Mouse (Mus musculus) adrenal gland, postnatal 25 days (tissue): ENCODE data around the gene Gm45713. TPM values are rescaled to one million over a fixed set of nuclear protein-coding genes. Genes with fewer than 3 reads are reported as not detected.
"Not testable (repeated sequence)": the region's sequence is repeated elsewhere in the genome, so short reads cannot be mapped to it uniquely, and the experiment has no call there.

Experiments used
- DNase-seq: peaks from one replicate; pipeline ENCODE4 v3.0.0; 2021; ENCODE audit warnings: mixed read lengths
- total RNA-seq: library from RNA; stranded (reverse); gene quantifications from 2 replicates; pipeline ENCODE4 v1.2.3, GENCODE M21; 2021

Gm45713 gene
- total RNA-seq, 1 experiment from 2014 or later: not detected

DNA sequence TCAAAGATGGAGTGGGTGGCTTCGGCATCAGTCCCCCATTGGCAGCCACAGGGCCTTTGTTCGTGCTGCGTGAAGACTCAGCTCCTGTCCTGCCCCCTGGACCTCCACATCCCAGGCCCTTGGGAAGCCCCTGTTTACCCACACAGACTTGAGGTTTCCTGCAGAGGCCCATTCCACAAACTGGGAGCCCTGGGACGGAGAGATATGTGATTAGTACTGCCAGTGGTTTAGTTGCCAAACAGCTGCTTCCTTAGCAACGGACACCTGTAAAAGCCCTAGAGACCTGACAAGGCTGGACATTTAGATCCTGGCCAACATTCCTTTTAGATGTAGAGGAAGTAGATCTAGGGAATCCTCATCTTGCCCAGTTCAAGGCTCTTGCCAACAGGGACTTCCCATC is 5.9 kb upstream of the Gm45713 start:
- no peak for DNase-seq

GRCm38 (mm10) chr7:45141319-45141718 is 5.3 kb upstream of the Gm45713 start:
- no peak for DNase-seq

- peak; percentile 47 for DNase-seq
Observed at GRCm38 (mm10) chr7:45139904-45140723, 4.1 kb upstream of the Gm45713 start.

GRCm38 (mm10) chr7:45138403-45138802 is 2.4 kb upstream of the Gm45713 start:
- DNase-seq: no peak

GRCm38 (mm10) chr7:45137171-45138006 is 1.4 kb upstream of the Gm45713 start:
- DNase-seq: no peak

GRCm38 (mm10) chr7:45135370-45135769 is 661 bp downstream of the Gm45713 start:
- DNase-seq: no peak

DNA sequence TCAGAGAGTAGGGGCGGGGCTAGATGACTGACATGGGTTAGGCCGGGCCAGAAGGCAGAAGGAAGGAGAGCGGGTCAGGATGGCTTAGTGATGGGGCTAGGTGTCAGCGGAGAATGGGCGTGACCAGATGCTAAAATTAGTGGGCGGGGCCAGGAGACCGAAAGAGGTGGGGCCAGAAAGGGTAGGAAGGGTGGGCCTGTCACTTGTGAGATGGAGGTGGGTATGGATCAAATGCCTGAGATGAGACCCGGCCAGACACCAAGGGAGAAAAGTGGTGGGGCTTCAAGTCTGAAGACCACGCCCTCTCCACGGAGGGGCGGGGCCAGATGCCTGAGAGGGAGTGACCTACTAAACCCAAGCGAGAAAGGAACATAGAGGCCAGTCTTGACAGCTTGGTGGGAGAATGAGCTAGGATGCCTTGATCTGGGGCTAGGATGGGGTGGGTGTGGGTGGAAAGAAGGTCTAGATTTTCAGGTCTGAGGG is 1.4 kb downstream of the Gm45713 start:
- no peak for DNase-seq

GRCm38 (mm10) chr7:45133446-45134159 is 2.4 kb downstream of the Gm45713 start:
- no peak for DNase-seq

DNA sequence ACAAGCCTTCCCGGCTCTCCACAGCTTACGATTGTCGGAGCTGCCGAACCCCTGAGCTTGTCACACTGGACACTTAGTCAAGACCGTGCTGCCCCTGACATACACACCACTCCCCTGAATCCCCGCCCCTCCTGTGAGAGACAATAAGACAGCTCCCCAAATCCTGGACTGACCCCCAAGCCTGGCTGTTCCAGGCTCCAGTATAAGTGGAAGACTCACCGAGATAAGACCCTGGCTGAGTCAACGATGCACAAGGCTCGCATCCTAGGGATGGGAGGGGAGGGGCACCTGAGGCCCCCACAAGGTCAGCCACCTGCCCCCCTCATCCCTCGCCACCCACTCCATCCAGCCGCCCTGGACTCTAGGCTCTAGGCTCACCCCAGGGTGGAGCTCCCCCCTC is 4.2 kb downstream of the Gm45713 start:
- DNase-seq: no peak

DNA sequence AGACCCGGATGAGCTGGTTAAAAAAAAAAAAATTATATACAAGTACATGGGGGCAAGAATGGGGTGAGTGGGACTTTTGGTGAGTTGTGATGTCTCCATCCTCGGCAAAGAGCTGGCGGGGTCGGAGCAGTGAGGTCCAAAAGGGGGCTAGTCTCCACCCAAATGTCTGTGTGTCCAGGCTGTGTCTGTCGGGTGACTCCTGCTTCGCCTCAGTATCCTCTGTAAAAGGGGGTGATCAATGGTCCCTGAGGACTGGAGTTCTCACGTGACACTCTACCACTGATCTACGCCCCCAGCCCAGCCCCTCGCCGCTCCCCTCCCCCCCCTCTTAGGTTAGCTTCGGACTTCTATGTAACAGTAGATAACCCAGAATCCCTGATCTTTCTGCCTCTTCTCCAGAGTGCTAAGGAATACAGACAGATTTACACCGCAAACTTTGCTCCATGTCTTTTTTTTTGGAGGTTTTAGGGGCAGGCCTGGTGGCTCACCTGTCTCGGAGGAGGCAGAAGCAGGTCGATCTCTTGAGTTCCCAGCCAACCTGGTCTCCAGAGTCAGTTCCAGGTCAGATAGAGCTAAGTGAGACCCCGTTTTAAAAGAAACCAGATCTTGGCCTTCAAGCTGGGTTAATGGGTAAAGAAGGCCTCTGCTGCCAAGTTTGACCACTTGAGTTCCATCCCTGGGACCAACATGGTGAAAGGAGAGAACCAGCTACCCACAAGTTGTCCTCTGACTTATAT is 6.1 kb downstream of the Gm45713 start:
- DNase-seq: no peak

- no peak for DNase-seq
Observed at GRCm38 (mm10) chr7:45129318-45129717, 6.7 kb downstream of the Gm45713 start.

DNA sequence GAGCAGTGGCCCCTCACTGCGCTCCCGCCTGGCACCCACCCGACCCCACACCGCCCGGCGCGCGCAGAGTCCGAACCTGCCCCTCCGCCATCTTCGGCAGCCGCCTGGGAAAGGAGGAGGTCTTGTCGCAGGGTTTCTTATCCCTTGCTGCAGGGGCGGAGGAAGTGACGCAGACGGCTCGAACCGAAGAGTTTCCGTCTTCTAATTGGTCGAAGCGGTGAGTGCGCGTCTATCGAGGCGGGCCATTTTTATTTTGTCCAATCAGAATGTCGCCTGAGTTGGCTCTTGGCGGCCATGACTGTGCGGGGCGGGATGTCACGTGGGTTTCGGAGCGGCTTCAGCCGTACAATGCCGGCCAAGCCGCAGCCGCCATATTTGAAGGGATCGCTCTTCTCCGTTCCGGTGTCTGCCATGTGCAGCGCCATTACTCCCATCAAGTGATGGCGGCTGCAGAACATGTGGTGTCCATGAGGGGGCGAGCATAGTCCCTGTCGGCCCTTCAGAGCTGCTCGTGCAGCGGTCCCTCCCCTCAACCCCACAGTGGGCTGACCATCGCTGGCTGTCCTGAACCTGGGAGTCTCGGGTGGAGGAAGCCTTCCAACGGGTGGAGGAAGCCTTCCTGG is 7.3 kb downstream of the Gm45713 start, which contains the start of gene Rpl13a:
Rpl13a (minus strand) TSS at position 138 of the 623 bp plus-strand sequence.
- DNase-seq: peak; percentile 94

- no peak for DNase-seq
Observed at GRCm38 (mm10) chr7:45127700-45128224, 8.3 kb downstream of the Gm45713 start.

DNA sequence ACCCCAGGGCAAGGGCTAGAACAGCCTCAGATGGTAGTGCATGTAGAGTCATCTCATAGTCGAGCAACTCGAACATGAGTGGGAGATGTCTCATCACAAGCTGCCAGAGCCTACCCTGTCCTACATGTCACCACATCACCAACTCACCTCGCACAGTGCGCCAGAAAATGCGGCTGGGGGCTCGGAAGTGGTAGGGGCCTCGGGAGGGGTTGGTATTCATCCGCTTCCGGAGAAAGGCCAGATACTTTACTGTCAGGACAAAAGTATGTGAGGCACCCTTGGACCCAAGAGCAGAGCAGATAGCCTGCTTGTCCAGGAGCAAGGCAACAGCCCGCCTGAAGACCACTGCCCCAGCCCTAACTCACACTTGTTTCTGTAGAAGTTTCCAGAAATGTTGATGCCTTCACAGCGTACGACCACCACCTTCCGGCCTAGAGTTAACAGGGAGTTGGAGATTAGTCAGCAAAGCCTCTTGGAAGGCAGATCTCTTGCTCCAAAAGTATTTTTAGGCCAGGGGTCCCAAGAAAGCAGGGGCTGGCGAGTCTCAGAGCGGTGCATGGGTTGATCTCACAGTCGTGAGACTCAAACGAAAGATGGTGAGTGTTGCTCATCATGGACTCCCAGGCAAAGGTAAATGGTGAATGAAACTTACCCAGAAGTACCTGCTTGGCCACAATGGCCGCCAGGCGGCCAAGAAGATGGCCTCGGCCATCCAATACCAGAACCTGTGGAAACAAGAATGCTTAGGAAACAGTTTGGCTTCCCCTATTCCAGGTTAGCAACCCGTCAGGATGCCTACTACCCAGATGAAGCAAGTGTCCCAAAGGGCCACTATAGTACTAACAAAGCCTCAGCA is 9.0 kb downstream of the Gm45713 start:
- DNase-seq: no peak

- DNase-seq: no peak
Observed at GRCm38 (mm10) chr7:45126147-45126843, 9.7 kb downstream of the Gm45713 start.

DNA sequence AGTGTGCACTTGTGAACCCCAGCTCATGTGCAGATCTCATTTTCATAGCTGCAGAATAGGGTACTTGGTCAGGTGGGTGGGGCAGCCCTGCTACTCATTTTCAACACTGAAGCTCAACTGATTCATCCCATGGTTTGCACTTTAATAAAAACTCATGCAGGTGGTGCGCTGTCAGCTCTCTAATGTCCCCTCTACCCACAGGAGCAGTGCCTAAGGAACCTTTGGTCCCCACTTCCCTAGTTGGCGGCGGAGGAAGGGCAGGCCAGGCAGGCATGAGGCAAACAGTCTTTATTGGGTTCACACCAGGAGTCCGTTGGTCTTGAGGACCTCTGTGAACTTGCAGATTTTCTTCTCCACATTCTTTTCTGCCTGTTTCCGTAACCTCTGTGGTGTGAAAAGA is 10.4 kb downstream of the Gm45713 start:
- DNase-seq: not testable (repeated sequence)

DNA sequence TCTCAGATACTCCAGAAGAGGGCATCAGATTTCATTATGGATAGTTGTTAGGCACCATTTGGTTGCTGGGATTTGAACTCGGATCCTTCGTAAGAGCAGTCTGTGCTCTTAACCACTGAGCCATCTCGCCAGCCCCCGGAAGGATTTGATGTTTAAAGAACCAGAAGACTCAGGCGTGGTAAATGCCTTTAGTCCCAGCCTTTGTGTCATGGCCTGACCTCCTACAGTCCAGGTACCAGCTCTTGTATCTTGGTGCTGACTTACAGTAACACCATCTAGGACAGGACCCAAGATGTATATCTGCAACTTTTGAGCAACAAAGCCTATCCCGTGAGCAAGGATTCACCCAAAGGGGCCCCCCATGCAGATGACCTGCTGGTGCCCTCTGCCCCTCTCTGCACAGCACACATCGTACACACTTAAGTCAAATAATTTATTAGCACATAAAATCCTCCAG is 10.9 kb downstream of the Gm45713 start:
- DNase-seq: no peak

- DNase-seq: peak; percentile 98
Observed at GRCm38 (mm10) chr7:45124224-45125143, 11.5 kb downstream of the Gm45713 start, which contains the start of gene Rps11. Gene Rps11 (minus strand): TSS chr7:45124439.
